Mouse (Mus musculus) heart, embryonic 10.5 days (tissue): ENCODE measurements at regions not wholly inside any gene's neighbourhood (a gene's known extent, or its start where the extent isn't known, plus 50 kb on each side); places are given as distances from the start of the nearest gene placed in this dataset.

Experiments used
- DNase-seq: peaks from one replicate; pipeline ENCODE4 v3.0.0-alpha.2; 2017; ENCODE audit warnings: low spot score
- H3K27ac ChIP-seq: fragments of 300-500 bp; sonication (generic); 2 replicates; pipeline ENCODE4 v1.5.1; 2016; ENCODE audit warnings: mild to moderate bottlenecking
- H3K27me3 ChIP-seq: fragments of 300-500 bp; sonication (generic); 2 replicates; pipeline ENCODE4 v1.6.1; 2016; ENCODE audit warnings: mild to moderate bottlenecking; ENCODE audit not compliant: poor library complexity, insufficient read depth, severe bottlenecking
- H3K36me3 ChIP-seq: fragments of 300-500 bp; sonication (generic); 2 replicates; pipeline ENCODE4 v1.6.1; 2016; ENCODE audit warnings: mild to moderate bottlenecking, moderate library complexity
- H3K4me1 ChIP-seq: fragments of 300-500 bp; sonication (generic); 2 replicates; pipeline ENCODE4 v1.6.1; 2016; ENCODE audit warnings: mild to moderate bottlenecking
- H3K4me3 ChIP-seq: fragments of 300-500 bp; sonication (generic); 2 replicates; pipeline ENCODE4 v1.5.1; 2016; ENCODE audit warnings: mild to moderate bottlenecking, moderate library complexity
- H3K9me3 ChIP-seq: fragments of 300-500 bp; sonication (generic); 2 replicates; pipeline ENCODE4 v1.6.1; 2016; ENCODE audit warnings: mild to moderate bottlenecking, moderate library complexity
- WGBS: fragments of 180-500 bp; shearing (Covaris S2); methylation state at CpG from one replicate; pipeline ENCODE4 v1.1.7; 2016; 5-methylcytosine and 5-hydroxymethylcytosine counted together

GRCm38 (mm10) chr1:55807028-55807427, 401.3 kb downstream of the Plcl1 start:
- WGBS, result 57% methylated on average over 5 of the region's 5 CpGs
- Histone ChIP-seq H3K27ac (no peak overlapping the region), H3K4me1 (peaks cover 5% of the 10 kb centered on the region; the same call in 1 of the 2 replicates), H3K9me3 (no peaks in the 10 kb centered on the region), H3K27me3 (no peaks in the 10 kb centered on the region), H3K36me3 (no peaks in the 10 kb centered on the region), H3K4me3 (no peak overlapping the region)
- DNase-seq, result no peak

- peaks cover 5% of the 10 kb centered on the region; the same call in 1 of the 2 replicates for H3K4me1 ChIP-seq
- no peak for DNase-seq
- no peaks in the 10 kb centered on the region for H3K27me3 ChIP-seq
- H3K27ac ChIP-seq, result no peak overlapping the region
- H3K4me3 ChIP-seq, result no peak overlapping the region
- 84% methylated on average over 7 of the region's 7 CpGs for WGBS
- no peaks in the 10 kb centered on the region for H3K36me3 ChIP-seq
- H3K9me3 ChIP-seq, result no peaks in the 10 kb centered on the region
Measured at GRCm38 (mm10) chr1:55808724-55809519, 403.2 kb downstream of the Plcl1 start.

GRCm38 (mm10) chr1:55812486-55812885, 406.8 kb downstream of the Plcl1 start:
- H3K9me3 ChIP-seq, result no peaks in the 10 kb centered on the region
- H3K4me1 ChIP-seq, result no peaks in the 10 kb centered on the region; the same call in 1 of the 2 replicates
- no peak overlapping the region for H3K27ac ChIP-seq
- no peak overlapping the region for H3K4me3 ChIP-seq
- 71% methylated on average over 1 of the region's 1 CpGs for WGBS
- no peaks in the 10 kb centered on the region for H3K27me3 ChIP-seq
- H3K36me3 ChIP-seq, result no peaks in the 10 kb centered on the region
- DNase-seq, result no peak

- H3K4me3 ChIP-seq, result no peak overlapping the region
- H3K36me3 ChIP-seq, result no peaks in the 10 kb centered on the region
- H3K27ac ChIP-seq, result no peak overlapping the region
- DNase-seq, result no peak
- H3K27me3 ChIP-seq, result no peaks in the 10 kb centered on the region
- WGBS, result 87% methylated on average over 3 of the region's 3 CpGs
- no peaks in the 10 kb centered on the region for H3K4me1 ChIP-seq
- no peaks in the 10 kb centered on the region for H3K9me3 ChIP-seq
Measured at GRCm38 (mm10) chr1:55820866-55821500, 415.3 kb downstream of the Plcl1 start.

GRCm38 (mm10) chr1:55822599-55822998, 416.9 kb downstream of the Plcl1 start:
- WGBS, result 84% methylated on average over 4 of the region's 4 CpGs
- H3K27ac ChIP-seq, result no peak overlapping the region
- no peaks in the 10 kb centered on the region for H3K27me3 ChIP-seq
- no peaks in the 10 kb centered on the region for H3K9me3 ChIP-seq
- no peaks in the 10 kb centered on the region for H3K4me1 ChIP-seq
- H3K36me3 ChIP-seq, result no peaks in the 10 kb centered on the region
- DNase-seq, result no peak
- no peak overlapping the region for H3K4me3 ChIP-seq

GRCm38 (mm10) chr1:55827191-55827590, 421.5 kb downstream of the Plcl1 start:
- DNase-seq, result no peak
- Histone ChIP-seq H3K9me3 (no peaks in the 10 kb centered on the region), H3K4me3 (no peak overlapping the region), H3K4me1 (peaks cover 3% of the 10 kb centered on the region; the same call in 1 of the 2 replicates), H3K36me3 (no peaks in the 10 kb centered on the region), H3K27me3 (no peaks in the 10 kb centered on the region), H3K27ac (no peak overlapping the region)

GRCm38 (mm10) chr1:55835281-55835680, 429.6 kb downstream of the Plcl1 start:
- no peaks in the 10 kb centered on the region for H3K36me3 ChIP-seq
- H3K9me3 ChIP-seq, result no peaks in the 10 kb centered on the region
- no peak for DNase-seq
- WGBS, result 86% methylated on average over 3 of the region's 3 CpGs
- H3K4me3 ChIP-seq, result no peak overlapping the region
- H3K27ac ChIP-seq, result no peak overlapping the region
- no peaks in the 10 kb centered on the region for H3K27me3 ChIP-seq
- H3K4me1 ChIP-seq, result no peaks in the 10 kb centered on the region

GRCm38 (mm10) chr1:55836750-55837149, 431.0 kb downstream of the Plcl1 start:
- H3K27me3 ChIP-seq, result no peaks in the 10 kb centered on the region
- WGBS, result 75% methylated on average over 2 of the region's 2 CpGs
- DNase-seq, result no peak
- no peaks in the 10 kb centered on the region for H3K9me3 ChIP-seq
- no peak overlapping the region for H3K27ac ChIP-seq
- no peaks in the 10 kb centered on the region for H3K36me3 ChIP-seq
- no peak overlapping the region for H3K4me3 ChIP-seq
- no peaks in the 10 kb centered on the region for H3K4me1 ChIP-seq

GRCm38 (mm10) chr1:55837366-55837765, 431.6 kb downstream of the Plcl1 start:
- H3K9me3 ChIP-seq, result no peaks in the 10 kb centered on the region
- H3K4me3 ChIP-seq, result no peak overlapping the region
- H3K4me1 ChIP-seq, result no peaks in the 10 kb centered on the region
- H3K27ac ChIP-seq, result no peak overlapping the region
- no peaks in the 10 kb centered on the region for H3K27me3 ChIP-seq
- DNase-seq, result no peak
- no peaks in the 10 kb centered on the region for H3K36me3 ChIP-seq

- H3K27ac ChIP-seq, result no peak overlapping the region
- H3K4me1 ChIP-seq, result no peaks in the 10 kb centered on the region
- no peaks in the 10 kb centered on the region for H3K36me3 ChIP-seq
- no peak overlapping the region for H3K4me3 ChIP-seq
- WGBS, result 7% methylated on average over 2 of the region's 2 CpGs
- H3K27me3 ChIP-seq, result no peaks in the 10 kb centered on the region
- no peak for DNase-seq
- no peaks in the 10 kb centered on the region for H3K9me3 ChIP-seq
Measured at GRCm38 (mm10) chr1:55838168-55838567, 432.4 kb downstream of the Plcl1 start.

GRCm38 (mm10) chr1:55848806-55849205, 443.1 kb downstream of the Plcl1 start:
- no peaks in the 10 kb centered on the region for H3K36me3 ChIP-seq
- H3K4me3 ChIP-seq, result no peak overlapping the region
- WGBS, result 79% methylated on average over 3 of the region's 3 CpGs
- no peaks in the 10 kb centered on the region for H3K27me3 ChIP-seq
- no peak overlapping the region for H3K27ac ChIP-seq
- no peaks in the 10 kb centered on the region for H3K4me1 ChIP-seq
- H3K9me3 ChIP-seq, result no peaks in the 10 kb centered on the region
- DNase-seq, result no peak

- no peak for DNase-seq
- Histone ChIP-seq H3K4me1 (no peaks in the 10 kb centered on the region), H3K27ac (no peak overlapping the region), H3K9me3 (no peaks in the 10 kb centered on the region), H3K4me3 (no peak overlapping the region), H3K27me3 (no peaks in the 10 kb centered on the region), H3K36me3 (no peaks in the 10 kb centered on the region)
Measured at GRCm38 (mm10) chr1:55852354-55852753, 446.6 kb downstream of the Plcl1 start.

GRCm38 (mm10) chr1:55859113-55859512, 453.4 kb downstream of the Plcl1 start:
- Histone ChIP-seq H3K9me3 (no peaks in the 10 kb centered on the region), H3K4me3 (no peak overlapping the region), H3K36me3 (no peaks in the 10 kb centered on the region), H3K4me1 (no peaks in the 10 kb centered on the region), H3K27me3 (no peaks in the 10 kb centered on the region), H3K27ac (no peak overlapping the region)
- DNase-seq, result no peak
- WGBS, result 93% methylated on average over 3 of the region's 3 CpGs
